Mouse (Mus musculus): ENCODE measurements around the gene Mrap.

Mrap gene

GRCm38 (mm10) chr16:90738092-90738956 is at the start of gene Mrap:
TSS of gene Mrap (plus strand) at chr16:90738207.
- in situ Hi-C loops (cut with MboI, MseI) = no loop called here

- in situ Hi-C loops (cut with MboI, MseI) = loop anchor here in 1 of 2 experiments (10.0 kb wide), 1 partner anchor 212 kb away; no protein-coding TSS in a partner anchor
These were observed 45.2 kb upstream of the Mrap start for GRCm38 (mm10) chr16:90692704-90693385.

- in situ Hi-C loops (cut with MboI, MseI) = loop anchor here in 1 of 2 experiments (10.0 kb wide), 1 partner anchor 211 kb away; no protein-coding TSS in a partner anchor
These were observed 44.4 kb upstream of the Mrap start for GRCm38 (mm10) chr16:90693625-90694024.

- in situ Hi-C loops (cut with MboI, MseI) = loop anchor here in 1 of 2 experiments (10.0 kb wide), 1 partner anchor 210 kb away; no protein-coding TSS in a partner anchor
These were observed 43.3 kb upstream of the Mrap start for GRCm38 (mm10) chr16:90694719-90695118.

GRCm38 (mm10) chr16:90695121-90695520 is 42.9 kb upstream of the Mrap start:
- in situ Hi-C loops (cut with MboI, MseI) = loop anchor here in 1 of 2 experiments (10.0 kb wide), 1 partner anchor 210 kb away; no protein-coding TSS in a partner anchor

- in situ Hi-C loops (cut with MboI, MseI) = loop anchor here in 1 of 2 experiments (10.0 kb wide), 1 partner anchor 208 kb away; no protein-coding TSS in a partner anchor
These were observed 41.7 kb upstream of the Mrap start for GRCm38 (mm10) chr16:90696306-90696705.

- in situ Hi-C loops (cut with MboI, MseI) = loop anchor here in 1 of 2 experiments (10.0 kb wide), 1 partner anchor 205 kb away; no protein-coding TSS in a partner anchor
These were observed 38.6 kb upstream of the Mrap start for GRCm38 (mm10) chr16:90699390-90699789.

- in situ Hi-C loops (cut with MboI, MseI) = no loop called here
These were observed 36.5 kb upstream of the Mrap start for GRCm38 (mm10) chr16:90701541-90701940.

- in situ Hi-C loops (cut with MboI, MseI) = no loop called here
These were observed 34.4 kb upstream of the Mrap start for GRCm38 (mm10) chr16:90703646-90704045.

- in situ Hi-C loops (cut with MboI, MseI) = no loop called here
These were observed 33.7 kb upstream of the Mrap start for GRCm38 (mm10) chr16:90704161-90704825.

GRCm38 (mm10) chr16:90706279-90706678 is 31.7 kb upstream of the Mrap start:
- in situ Hi-C loops (cut with MboI, MseI) = loop anchor here in 1 of 2 experiments (5.0 kb wide), 1 partner anchor 329 kb away; no protein-coding TSS in a partner anchor

GRCm38 (mm10) chr16:90709711-90710289 is 28.2 kb upstream of the Mrap start:
- in situ Hi-C loops (cut with MboI, MseI) = loop anchor here (5.0 to 10.0 kb wide), 2 partner anchors 332 to 555 kb away; no protein-coding TSS in a partner anchor

- in situ Hi-C loops (cut with MboI, MseI) = loop anchor here in 1 of 2 experiments (10.0 kb wide), 1 partner anchor 556 kb away; no protein-coding TSS in a partner anchor
These were observed 27.7 kb upstream of the Mrap start for GRCm38 (mm10) chr16:90710313-90710712.

- in situ Hi-C loops (cut with MboI, MseI) = no loop called here
These were observed 14.0 kb upstream of the Mrap start for GRCm38 (mm10) chr16:90724051-90724450.

- in situ Hi-C loops (cut with MboI, MseI) = no loop called here
These were observed 11.3 kb upstream of the Mrap start for GRCm38 (mm10) chr16:90726600-90727227.

GRCm38 (mm10) chr16:90727233-90728115 is 10.5 kb upstream of the Mrap start, which contains the start of gene Mis18a:
TSS of gene Mis18a (minus strand) at chr16:90727404.
- in situ Hi-C loops (cut with MboI, MseI) = no loop called here

GRCm38 (mm10) chr16:90735611-90736010 is 2.4 kb upstream of the Mrap start:
- in situ Hi-C loops (cut with MboI, MseI) = no loop called here

- in situ Hi-C loops (cut with MboI, MseI) = no loop called here
These were observed 1.2 kb upstream of the Mrap start for GRCm38 (mm10) chr16:90736672-90737270.

- in situ Hi-C loops (cut with MboI, MseI) = no loop called here
These were observed 9.1 kb downstream of the Mrap start for GRCm38 (mm10) chr16:90747143-90747542.

Measured in T-helper 17 cell (primary cell).